Mouse (Mus musculus): ENCODE results near the gene Gm37240. TPM values are rescaled to one million over a fixed set of nuclear protein-coding genes. Genes with fewer than 3 reads are reported as not detected.
A peak's percentile ranks its signal among the peaks of the same experiment; 100 is the strongest.

The Gm37240 gene
- polyA plus RNA-seq, 1 experiment from 2014 or later, result 15.1 TPM

GRCm38 (mm10) chr3:84745537-84746189 is 1141.7 kb downstream of the Gm37240 start:
- Histone ChIP-seq H3K4me3 (ENCODE audit: low read length) (0 out of 2 replicates have a peak overlapping the region, but pooled peaks have one; percentile 9), H3K9me3 (ENCODE audit: control insufficient read depth, low read length) (no peaks in the 10 kb centered on the region), H3K36me3 (ENCODE audit: control insufficient read depth, insufficient read depth, low read length) (no peaks in the 10 kb centered on the region), H3K4me1 (ENCODE audit: control insufficient read depth, insufficient read depth, low read length) (peaks cover 4% of the 10 kb centered on the region; the same call in 1 of the 2 replicates), H3K4me2 (replicated peaks; ENCODE audit: low read depth, low read length) (peak overlapping the region; percentile 37), H3K27me3 (ENCODE audit: control insufficient read depth, insufficient read depth, low read length) (peaks cover 4% of the 10 kb centered on the region; the same call in 1 of the 2 replicates), H3K9ac (ENCODE audit: low read depth, low read length) (no peak overlapping the region), H3K27ac (ENCODE audit: low read depth, low read length) (no peak overlapping the region)
- 0 out of 2 replicates have a peak, but pooled peaks have one; percentile 48 for ATAC-seq (ENCODE audit: low FRiP score, low TSS enrichment)
- WGBS, result 13% methylated on average over 18 of the region's 18 CpGs

GRCm38 (mm10) chr3:84744707-84745106 is 1142.6 kb downstream of the Gm37240 start:
- peaks cover 8% of the 10 kb centered on the region; the same call in 1 of the 2 replicates for H3K4me1 ChIP-seq (ENCODE audit: control insufficient read depth, insufficient read depth, low read length)
- H3K4me2 ChIP-seq (replicated peaks; ENCODE audit: low read depth, low read length), result no peak overlapping the region; the same call in 1 of the 2 replicates
- no peaks in the 10 kb centered on the region for H3K9me3 ChIP-seq (ENCODE audit: control insufficient read depth, low read length)
- H3K36me3 ChIP-seq (ENCODE audit: control insufficient read depth, insufficient read depth, low read length), result no peaks in the 10 kb centered on the region
- 0 out of 2 replicates have a peak, but pooled peaks have one; percentile 26 for ATAC-seq (ENCODE audit: low FRiP score, low TSS enrichment)
- H3K27ac ChIP-seq (ENCODE audit: low read depth, low read length), result no peak overlapping the region
- no peak overlapping the region for H3K9ac ChIP-seq (ENCODE audit: low read depth, low read length)
- 25% methylated on average over 13 of the region's 13 CpGs for WGBS
- H3K4me3 ChIP-seq (ENCODE audit: low read length), result no peak overlapping the region
- H3K27me3 ChIP-seq (ENCODE audit: control insufficient read depth, insufficient read depth, low read length), result peaks cover 4% of the 10 kb centered on the region

- H3K4me3 ChIP-seq (ENCODE audit: low read length), result no peak overlapping the region
- H3K4me2 ChIP-seq (replicated peaks; ENCODE audit: low read depth, low read length), result no peak overlapping the region
- H3K27ac ChIP-seq (ENCODE audit: low read depth, low read length), result no peak overlapping the region
- H3K9me3 ChIP-seq (ENCODE audit: control insufficient read depth, low read length), result no peaks in the 10 kb centered on the region
- no peak for ATAC-seq (ENCODE audit: low FRiP score, low TSS enrichment)
- H3K4me1 ChIP-seq (ENCODE audit: control insufficient read depth, insufficient read depth, low read length), result 0 out of 2 replicates have a peak, but pooled peaks cover 8% of the 10 kb centered on the region
- H3K9ac ChIP-seq (ENCODE audit: low read depth, low read length), result no peak overlapping the region
- WGBS, result 15% methylated on average over 10 of the region's 10 CpGs
- H3K27me3 ChIP-seq (ENCODE audit: control insufficient read depth, insufficient read depth, low read length), result peaks cover 4% of the 10 kb centered on the region
- H3K36me3 ChIP-seq (ENCODE audit: control insufficient read depth, insufficient read depth, low read length), result no peaks in the 10 kb centered on the region
Observed at GRCm38 (mm10) chr3:84740050-84740596, 1147.2 kb downstream of the Gm37240 start.

- H3K4me1 ChIP-seq (ENCODE audit: control insufficient read depth, insufficient read depth, low read length), result peaks cover 5% of the 10 kb centered on the region; the same call in 1 of the 2 replicates
- H3K4me2 ChIP-seq (replicated peaks; ENCODE audit: low read depth, low read length), result no peak overlapping the region
- ATAC-seq (ENCODE audit: low FRiP score, low TSS enrichment), result no peak
- H3K9me3 ChIP-seq (ENCODE audit: control insufficient read depth, low read length), result no peaks in the 10 kb centered on the region
- WGBS, result 69% methylated on average over 3 of the region's 3 CpGs
- no peak overlapping the region for H3K4me3 ChIP-seq (ENCODE audit: low read length)
- H3K9ac ChIP-seq (ENCODE audit: low read depth, low read length), result no peak overlapping the region
- no peaks in the 10 kb centered on the region for H3K36me3 ChIP-seq (ENCODE audit: control insufficient read depth, insufficient read depth, low read length)
- H3K27ac ChIP-seq (ENCODE audit: low read depth, low read length), result no peak overlapping the region
- no peaks in the 10 kb centered on the region; the same call in none of the 2 replicates for H3K27me3 ChIP-seq (ENCODE audit: control insufficient read depth, insufficient read depth, low read length)
Observed at GRCm38 (mm10) chr3:84737137-84737536, 1150.2 kb downstream of the Gm37240 start.

- Histone ChIP-seq H3K36me3 (ENCODE audit: control insufficient read depth, insufficient read depth, low read length) (no peaks in the 10 kb centered on the region), H3K27me3 (ENCODE audit: control insufficient read depth, insufficient read depth, low read length) (no peaks in the 10 kb centered on the region; the same call in none of the 2 replicates), H3K9ac (ENCODE audit: low read depth, low read length) (no peak overlapping the region), H3K4me1 (ENCODE audit: control insufficient read depth, insufficient read depth, low read length) (peaks cover 14% of the 10 kb centered on the region; the same call in 1 of the 2 replicates), H3K9me3 (ENCODE audit: control insufficient read depth, low read length) (no peaks in the 10 kb centered on the region), H3K4me3 (ENCODE audit: low read length) (no peak overlapping the region), H3K27ac (ENCODE audit: low read depth, low read length) (no peak overlapping the region), H3K4me2 (replicated peaks; ENCODE audit: low read depth, low read length) (no peak overlapping the region)
- no peak for ATAC-seq (ENCODE audit: low FRiP score, low TSS enrichment)
- WGBS, result 43% methylated on average over 10 of the region's 10 CpGs
Observed at GRCm38 (mm10) chr3:84735716-84736115, 1151.6 kb downstream of the Gm37240 start.

- peaks cover 10% of the 10 kb centered on the region; the same call in 1 of the 2 replicates for H3K4me1 ChIP-seq (ENCODE audit: control insufficient read depth, insufficient read depth, low read length)
Observed at GRCm38 (mm10) chr3:84732516-84732915, 1154.8 kb downstream of the Gm37240 start.

GRCm38 (mm10) chr3:84732016-84732502 is 1155.3 kb downstream of the Gm37240 start:
- peaks cover 10% of the 10 kb centered on the region; the same call in 1 of the 2 replicates for H3K4me1 ChIP-seq (ENCODE audit: control insufficient read depth, insufficient read depth, low read length)
- peak overlapping the region; percentile 28 for H3K9ac ChIP-seq (ENCODE audit: low read depth, low read length)
- H3K27ac ChIP-seq (ENCODE audit: low read depth, low read length), result no peak overlapping the region
- H3K27me3 ChIP-seq (ENCODE audit: control insufficient read depth, insufficient read depth, low read length), result no peaks in the 10 kb centered on the region; the same call in none of the 2 replicates
- under 1% methylated on average over 20 of the region's 20 CpGs for WGBS
- H3K4me3 ChIP-seq (ENCODE audit: low read length), result peak overlapping the region; percentile 29
- H3K36me3 ChIP-seq (ENCODE audit: control insufficient read depth, insufficient read depth, low read length), result no peaks in the 10 kb centered on the region
- no peak for ATAC-seq (ENCODE audit: low FRiP score, low TSS enrichment)
- H3K9me3 ChIP-seq (ENCODE audit: control insufficient read depth, low read length), result no peaks in the 10 kb centered on the region
- H3K4me2 ChIP-seq (replicated peaks; ENCODE audit: low read depth, low read length), result peak overlapping the region; percentile 56

More at GRCm38 (mm10) chr3:84732516-84732915, 1154.8 kb downstream of the Gm37240 start:
- no peaks in the 10 kb centered on the region for H3K36me3 ChIP-seq (ENCODE audit: control insufficient read depth, insufficient read depth, low read length)
- no peak for ATAC-seq (ENCODE audit: low FRiP score, low TSS enrichment)
- 11% methylated on average over 6 of the region's 6 CpGs for WGBS
- H3K27ac ChIP-seq (ENCODE audit: low read depth, low read length), result no peak overlapping the region
- peak overlapping the region; percentile 28; the same call in 1 of the 2 replicates for H3K9ac ChIP-seq (ENCODE audit: low read depth, low read length)
- H3K4me3 ChIP-seq (ENCODE audit: low read length), result peak overlapping the region; percentile 29; the same call in 1 of the 2 replicates
- no peaks in the 10 kb centered on the region; the same call in none of the 2 replicates for H3K27me3 ChIP-seq (ENCODE audit: control insufficient read depth, insufficient read depth, low read length)
- no peaks in the 10 kb centered on the region for H3K9me3 ChIP-seq (ENCODE audit: control insufficient read depth, low read length)
- H3K4me2 ChIP-seq (replicated peaks; ENCODE audit: low read depth, low read length), result peak overlapping the region; percentile 56

- 11% methylated on average over 9 of the region's 9 CpGs for WGBS
- H3K4me2 ChIP-seq (replicated peaks; ENCODE audit: low read depth, low read length), result peak overlapping the region; percentile 56
- no peak for ATAC-seq (ENCODE audit: low FRiP score, low TSS enrichment)
- H3K9me3 ChIP-seq (ENCODE audit: control insufficient read depth, low read length), result no peaks in the 10 kb centered on the region
- H3K9ac ChIP-seq (ENCODE audit: low read depth, low read length), result peak overlapping the region; percentile 28; the same call in 1 of the 2 replicates
- no peaks in the 10 kb centered on the region for H3K36me3 ChIP-seq (ENCODE audit: control insufficient read depth, insufficient read depth, low read length)
- peaks cover 10% of the 10 kb centered on the region; the same call in 1 of the 2 replicates for H3K4me1 ChIP-seq (ENCODE audit: control insufficient read depth, insufficient read depth, low read length)
- H3K4me3 ChIP-seq (ENCODE audit: low read length), result peak overlapping the region; percentile 29
- no peaks in the 10 kb centered on the region; the same call in none of the 2 replicates for H3K27me3 ChIP-seq (ENCODE audit: control insufficient read depth, insufficient read depth, low read length)
- H3K27ac ChIP-seq (ENCODE audit: low read depth, low read length), result no peak overlapping the region
Observed at GRCm38 (mm10) chr3:84731403-84732015, 1155.8 kb downstream of the Gm37240 start.
